Mouse (Mus musculus): ENCODE measurements around the gene Tex19.1.

Tex19.1 gene

DNA sequence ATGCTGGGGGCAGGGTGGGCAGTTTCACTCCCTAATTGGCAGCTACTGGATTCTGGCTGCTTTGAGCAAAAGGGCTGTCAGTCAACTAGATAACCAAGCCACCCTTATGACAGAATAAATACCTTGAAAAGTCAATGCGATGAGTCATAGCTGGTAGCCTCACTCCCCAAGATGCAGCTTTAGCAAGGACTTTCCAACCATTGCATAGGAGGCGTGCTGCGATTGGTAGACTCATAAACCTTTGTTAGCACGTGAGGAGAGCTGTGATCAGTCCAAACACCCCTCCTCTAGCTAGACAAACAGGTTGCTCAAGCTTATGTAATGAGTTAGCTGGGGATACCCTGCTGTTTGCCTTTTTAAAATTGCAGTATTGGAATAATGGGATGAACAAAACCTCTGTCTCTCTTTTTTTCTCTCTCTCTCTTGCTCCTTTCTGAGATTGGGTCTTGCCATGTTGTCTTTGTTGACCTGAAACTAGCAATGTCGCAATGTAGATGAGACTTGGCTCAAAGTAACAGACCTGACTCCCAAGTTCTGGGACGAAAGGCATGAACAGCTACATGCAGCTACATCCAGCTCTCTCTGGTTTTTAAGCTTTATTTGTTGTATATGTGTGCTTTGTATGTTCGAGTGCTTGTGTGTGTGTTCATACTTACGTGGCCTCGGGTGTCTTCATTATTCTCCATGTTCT lies 2.5 kb upstream of the Tex19.1 start:
- no peak for DNase-seq (ENCODE audit: low read depth, low spot score)

DNA sequence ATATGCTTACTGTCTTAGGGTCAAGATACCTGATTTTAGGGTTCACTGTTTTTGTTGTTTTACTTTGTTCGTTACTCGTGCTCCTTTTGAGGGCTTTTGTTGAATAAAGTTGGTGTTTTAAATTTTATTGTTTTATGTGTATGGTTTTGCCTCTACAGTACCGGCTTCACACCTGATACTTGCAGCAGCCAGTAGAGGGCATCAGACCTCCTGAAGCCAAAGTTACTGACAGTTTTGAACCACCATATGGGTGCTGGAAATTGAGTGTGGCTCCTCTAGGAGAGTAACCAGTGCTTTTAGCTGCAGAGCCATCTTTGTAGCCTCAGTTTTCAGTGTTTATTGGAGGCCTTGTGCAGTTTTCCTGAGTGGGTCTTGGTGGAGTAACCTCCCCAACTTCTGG lies 2.2 kb downstream of the Tex19.1 start:
- DNase-seq (ENCODE audit: low read depth, low spot score), result no peak

DNA sequence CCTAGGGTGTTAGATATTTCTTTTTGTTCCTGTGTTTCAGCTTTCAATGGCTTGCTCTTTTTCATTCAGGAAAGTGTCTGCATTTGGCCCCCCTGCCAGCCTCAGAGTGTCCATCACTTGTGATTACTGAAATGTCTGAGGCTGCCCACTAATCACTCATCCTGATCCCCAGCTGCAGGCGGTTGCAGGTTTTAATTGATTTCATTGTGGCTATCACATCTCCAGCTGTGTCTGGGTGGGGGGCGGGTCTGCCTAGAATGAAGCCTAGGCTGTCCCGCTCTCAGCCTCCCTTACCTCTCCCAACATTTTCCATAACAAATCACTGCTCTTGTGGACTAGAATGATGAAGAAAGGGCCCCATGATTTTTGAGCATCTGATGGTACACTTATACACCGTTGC lies 8.3 kb downstream of the Tex19.1 start:
- no peak for DNase-seq (ENCODE audit: low read depth, low spot score)

GRCm38 (mm10) chr11:121156411-121156891 lies 10.5 kb downstream of the Tex19.1 start:
- no peak for DNase-seq (ENCODE audit: low read depth, low spot score)

- no peak for DNase-seq (ENCODE audit: low read depth, low spot score)
These were observed 14.0 kb downstream of the Tex19.1 start, which contains the start of gene Uts2r for GRCm38 (mm10) chr11:121159971-121160370. Gene Uts2r (plus strand): TSS chr11:121160271.

GRCm38 (mm10) chr11:121160636-121161346 lies 14.8 kb downstream of the Tex19.1 start:
- DNase-seq (ENCODE audit: low read depth, low spot score), result no peak

GRCm38 (mm10) chr11:121163751-121164150 lies 17.8 kb downstream of the Tex19.1 start:
- DNase-seq (ENCODE audit: low read depth, low spot score), result no peak

DNA sequence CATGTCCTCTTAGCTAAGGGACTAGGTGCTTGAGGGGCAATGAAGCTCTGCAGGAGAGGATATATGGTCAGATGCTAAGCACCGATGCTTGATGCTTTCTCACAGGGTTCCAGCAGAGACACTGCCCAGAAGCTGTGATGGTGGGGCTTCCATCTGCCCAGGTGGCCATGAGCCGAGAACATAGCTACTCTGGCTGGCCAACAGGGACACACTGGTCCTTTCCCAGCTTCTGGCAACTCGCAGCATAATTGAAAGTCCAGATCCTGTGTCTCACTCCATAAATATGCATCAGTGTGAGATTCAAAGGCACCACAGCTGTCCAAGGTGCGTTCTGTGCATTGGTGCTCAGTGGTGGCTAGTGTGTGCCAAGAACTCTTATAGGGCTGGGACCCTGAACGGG lies 27.3 kb downstream of the Tex19.1 start:
- no peak for DNase-seq (ENCODE audit: low read depth, low spot score)

GRCm38 (mm10) chr11:121174234-121174633 lies 28.3 kb downstream of the Tex19.1 start:
- DNase-seq (ENCODE audit: low read depth, low spot score), result no peak

GRCm38 (mm10) chr11:121176285-121177270 lies 30.6 kb downstream of the Tex19.1 start:
- DNase-seq (ENCODE audit: low read depth, low spot score), result peak; percentile 54

GRCm38 (mm10) chr11:121189681-121190080 lies 43.7 kb downstream of the Tex19.1 start:
- no peak for DNase-seq (ENCODE audit: low read depth, low spot score)

DNA sequence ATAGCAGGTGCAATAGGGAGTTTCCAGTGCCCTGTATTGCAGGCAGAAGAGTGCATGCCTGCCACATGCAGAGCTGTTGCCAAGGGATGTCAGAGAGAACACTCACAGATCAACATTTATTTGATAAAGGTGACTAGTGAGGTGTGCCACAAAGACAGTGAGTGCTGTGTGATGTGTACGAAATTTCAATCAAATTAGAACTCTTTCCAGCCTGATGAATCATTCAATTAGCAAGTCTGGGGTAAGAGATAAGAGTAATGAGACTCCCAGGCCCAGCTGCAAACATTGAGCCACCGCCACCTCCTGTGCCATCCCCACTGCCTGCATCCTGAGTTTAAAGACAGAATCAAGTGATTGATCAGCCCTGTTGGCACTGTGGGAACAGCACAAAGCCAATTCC lies 46.8 kb downstream of the Tex19.1 start:
- DNase-seq (ENCODE audit: low read depth, low spot score), result no peak

DNA sequence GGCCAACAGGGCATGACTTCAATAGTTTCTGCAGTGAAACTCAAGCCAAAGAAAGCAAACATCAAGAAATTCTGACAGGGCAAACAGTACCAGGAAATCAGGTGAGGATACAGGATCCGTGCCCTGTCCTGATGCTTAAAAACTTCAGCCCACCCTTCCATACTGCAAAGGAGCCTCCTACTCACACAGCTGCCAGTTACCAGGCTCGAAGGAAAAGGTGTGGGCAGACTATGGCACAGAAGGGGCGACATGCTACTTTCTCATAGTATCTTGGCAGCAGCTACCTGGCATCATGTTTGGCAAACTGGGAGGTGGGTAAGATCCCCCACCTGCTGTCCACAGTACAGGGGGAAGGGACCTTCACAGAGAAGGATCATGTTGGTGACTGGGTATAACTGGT lies 47.5 kb downstream of the Tex19.1 start:
- no peak for DNase-seq (ENCODE audit: low read depth, low spot score)
